Mouse (Mus musculus): ENCODE data around the gene B3galt6.

- TF ChIP-seq CTCF (IDR thresholded peaks at IDR 0.05; ENCODE audit: extremely low read depth, insufficient read depth, insufficient read length, insufficient replicate concordance) (no peak), POLR2A (IDR thresholded peaks at IDR 0.05; ENCODE audit: low read depth, low read length) (no peak)
Measured at GRCm38 (mm10) chr4:156034901-156035300, 42.5 kb upstream of the B3galt6 start.
